Mouse (Mus musculus): ENCODE measurements around the gene Mrpl14. TPM values are rescaled to one million over a fixed set of nuclear protein-coding genes. Genes with fewer than 3 reads are reported as not detected.

Gene Mrpl14
- polyA plus RNA-seq, 1 experiment from 2014 or later: 169 TPM

- Histone ChIP-seq H3K9me3 (no peaks in the 10 kb centered on the region), H3K36me3 (peaks cover 60% of the 10 kb centered on the region), H3K4me1 (no peaks in the 10 kb centered on the region), H3K4me3 (no peak overlapping the region), H3K27ac (no peak overlapping the region), H3K4me2 (no peak overlapping the region), H3K27me3 (no peaks in the 10 kb centered on the region), H3K9ac (no peak overlapping the region)
- WGBS: 91% methylated on average over 10 of the region's 10 CpGs
- no peak for ATAC-seq (ENCODE audit: borderline replicate concordance, extremely low read depth, low FRiP score, low TSS enrichment)
Observed at GRCm38 (mm10) chr17:45667986-45668385, 18.1 kb upstream of the Mrpl14 start.

GRCm38 (mm10) chr17:45671821-45672220 lies 14.3 kb upstream of the Mrpl14 start:
- Histone ChIP-seq H3K27ac (no peak overlapping the region), H3K36me3 (peaks cover 70% of the 10 kb centered on the region), H3K27me3 (no peaks in the 10 kb centered on the region), H3K9me3 (no peaks in the 10 kb centered on the region), H3K4me2 (no peak overlapping the region), H3K4me1 (no peaks in the 10 kb centered on the region), H3K4me3 (no peak overlapping the region), H3K9ac (no peak overlapping the region)
- no peak for ATAC-seq (ENCODE audit: borderline replicate concordance, extremely low read depth, low FRiP score, low TSS enrichment)
- WGBS: 96% methylated on average over 1 of the region's 1 CpGs

DNA sequence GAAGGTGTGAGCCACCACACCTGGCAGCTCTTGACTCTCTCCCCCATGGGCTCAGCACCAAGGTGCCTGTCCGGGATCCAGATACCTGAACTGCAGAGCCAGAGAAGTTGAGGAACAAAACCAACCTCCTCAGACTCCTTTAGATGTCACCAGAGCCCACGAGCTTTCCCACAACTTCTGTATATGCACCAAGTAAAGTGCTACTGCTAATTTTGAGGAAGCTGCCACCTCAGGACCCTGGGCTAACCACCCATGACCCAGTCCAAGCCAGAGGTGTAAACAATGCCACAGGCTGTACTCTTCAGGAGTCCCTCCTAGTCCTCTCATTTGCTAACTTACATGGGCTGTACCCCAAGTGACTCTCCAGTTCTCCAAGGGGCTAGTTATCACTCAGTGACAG lies 13.5 kb upstream of the Mrpl14 start:
- Histone ChIP-seq H3K27me3 (no peaks in the 10 kb centered on the region), H3K9ac (no peak overlapping the region), H3K27ac (no peak overlapping the region), H3K4me2 (no peak overlapping the region), H3K4me1 (no peaks in the 10 kb centered on the region), H3K9me3 (no peaks in the 10 kb centered on the region), H3K36me3 (peaks cover 70% of the 10 kb centered on the region), H3K4me3 (no peak overlapping the region)
- WGBS: 86% methylated on average over 2 of the region's 2 CpGs
- ATAC-seq (ENCODE audit: borderline replicate concordance, extremely low read depth, low FRiP score, low TSS enrichment): no peak

DNA sequence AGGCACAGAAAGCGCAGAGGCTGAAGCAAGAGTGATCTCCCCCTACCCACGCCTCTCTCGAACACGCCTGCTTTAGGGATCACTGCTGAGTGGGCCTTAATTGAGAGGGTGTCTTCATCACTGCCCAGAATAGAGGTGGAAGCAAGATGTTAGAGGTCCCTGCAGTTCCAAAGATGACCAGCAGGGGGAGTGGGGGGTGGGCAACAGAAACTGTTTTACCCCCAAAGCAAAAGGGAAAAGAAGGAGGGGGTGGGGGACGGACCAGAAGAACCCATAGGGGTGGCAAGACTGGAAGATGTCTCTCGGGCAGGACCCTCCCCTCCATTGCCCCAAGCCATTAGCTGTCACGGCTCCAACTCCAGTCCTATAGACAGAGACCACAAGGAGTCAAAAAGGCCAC lies 8.0 kb upstream of the Mrpl14 start:
- Histone ChIP-seq H3K4me2 (no peak overlapping the region), H3K27ac (no peak overlapping the region), H3K9ac (no peak overlapping the region), H3K4me3 (no peak overlapping the region), H3K36me3 (peaks cover 44% of the 10 kb centered on the region), H3K27me3 (no peaks in the 10 kb centered on the region), H3K9me3 (no peaks in the 10 kb centered on the region), H3K4me1 (peaks cover 5% of the 10 kb centered on the region)
- 29% methylated on average over 7 of the region's 7 CpGs for WGBS
- ATAC-seq (ENCODE audit: borderline replicate concordance, extremely low read depth, low FRiP score, low TSS enrichment): no peak

GRCm38 (mm10) chr17:45680391-45680980 lies 5.6 kb upstream of the Mrpl14 start:
- Histone ChIP-seq H3K27me3 (no peaks in the 10 kb centered on the region), H3K27ac (peak overlapping the region; percentile 35), H3K4me1 (peaks cover 17% of the 10 kb centered on the region), H3K4me2 (peak overlapping the region; percentile 37), H3K4me3 (0 out of 2 replicates have a peak overlapping the region, but pooled peaks have one; percentile 6), H3K9me3 (no peaks in the 10 kb centered on the region), H3K36me3 (peaks cover 25% of the 10 kb centered on the region), H3K9ac (peak overlapping the region; percentile 27; the same call in 1 of the 2 replicates)
- 48% methylated on average over 8 of the region's 8 CpGs for WGBS
- peak; percentile 44; the same call in 1 of the 2 replicates for ATAC-seq (ENCODE audit: borderline replicate concordance, extremely low read depth, low FRiP score, low TSS enrichment)

DNA sequence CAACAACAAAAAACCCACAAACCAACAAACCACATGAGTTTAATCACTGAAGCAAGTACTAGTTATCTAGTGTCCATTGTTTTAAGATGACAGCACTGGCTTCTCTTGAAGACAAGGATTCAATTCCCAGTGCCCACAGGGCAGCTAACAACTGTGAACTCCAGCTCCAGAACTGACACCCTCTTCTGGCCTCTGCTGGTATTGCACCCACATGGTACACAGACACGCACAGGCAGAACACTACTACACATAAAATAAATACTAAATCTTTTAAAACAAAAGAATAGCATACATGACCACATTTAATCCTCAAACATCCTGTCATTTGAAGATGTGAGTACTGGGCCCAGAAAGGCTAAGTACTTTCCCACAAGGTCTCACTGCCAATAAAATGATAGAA lies 4.5 kb upstream of the Mrpl14 start:
- 100% methylated on average over 1 of the region's 1 CpGs for WGBS
- ATAC-seq (ENCODE audit: borderline replicate concordance, extremely low read depth, low FRiP score, low TSS enrichment): no peak
- no peak overlapping the region for H3K4me3 ChIP-seq

GRCm38 (mm10) chr17:45682843-45683242 lies 3.3 kb upstream of the Mrpl14 start:
- ATAC-seq (ENCODE audit: borderline replicate concordance, extremely low read depth, low FRiP score, low TSS enrichment): no peak
- Histone ChIP-seq H3K27me3 (no peaks in the 10 kb centered on the region), H3K36me3 (0 out of 2 replicates have a peak, but pooled peaks cover 6% of the 10 kb centered on the region), H3K4me3 (no peak overlapping the region), H3K27ac (no peak overlapping the region), H3K9me3 (no peaks in the 10 kb centered on the region), H3K9ac (no peak overlapping the region), H3K4me1 (peaks cover 28% of the 10 kb centered on the region), H3K4me2 (no peak overlapping the region)
- 89% methylated on average over 4 of the region's 4 CpGs for WGBS

More for the DNA sequence above, 4.5 kb upstream of the Mrpl14 start:
- Histone ChIP-seq H3K27ac (no peak overlapping the region), H3K9ac (no peak overlapping the region), H3K27me3 (no peaks in the 10 kb centered on the region), H3K4me1 (peaks cover 17% of the 10 kb centered on the region), H3K9me3 (no peaks in the 10 kb centered on the region), H3K4me2 (no peak overlapping the region), H3K36me3 (peaks cover 16% of the 10 kb centered on the region)

DNA sequence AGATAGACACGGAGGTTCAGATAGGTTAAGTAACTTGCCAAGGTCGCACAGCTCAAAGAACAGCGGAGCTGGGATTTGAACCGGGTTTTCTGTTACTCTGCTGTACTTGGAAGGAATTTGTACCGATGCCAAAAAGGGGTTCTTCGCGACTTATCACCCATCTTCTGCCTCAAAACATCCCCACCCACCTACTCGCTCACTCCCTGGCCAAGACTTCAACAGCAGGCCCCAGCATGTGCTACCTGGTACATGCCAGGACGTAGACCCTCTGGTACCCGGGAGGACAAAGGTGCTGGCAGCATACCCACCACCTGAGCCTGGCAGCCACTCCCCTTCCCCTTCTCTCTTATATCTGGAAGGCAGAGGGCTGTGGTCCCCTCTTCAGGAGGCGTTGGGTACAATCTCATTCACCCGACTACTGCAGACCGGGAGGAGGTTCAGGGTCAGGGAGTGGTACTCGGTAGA lies 1.4 kb upstream of the Mrpl14 start:
- H3K9ac ChIP-seq: peak overlapping the region; percentile 95
- no peak for ATAC-seq (ENCODE audit: borderline replicate concordance, extremely low read depth, low FRiP score, low TSS enrichment)
- peak overlapping the region; percentile 83 for H3K27ac ChIP-seq
- peaks cover 36% of the 10 kb centered on the region for H3K4me1 ChIP-seq
- H3K4me3 ChIP-seq: peak overlapping the region; percentile 93
- 26% methylated on average over 14 of the region's 14 CpGs for WGBS
- no peaks in the 10 kb centered on the region for H3K36me3 ChIP-seq
- no peaks in the 10 kb centered on the region for H3K9me3 ChIP-seq
- H3K27me3 ChIP-seq: no peaks in the 10 kb centered on the region
- peak overlapping the region; percentile 76 for H3K4me2 ChIP-seq

GRCm38 (mm10) chr17:45685171-45686092 lies 690 bp upstream of the Mrpl14 start:
- H3K4me3 ChIP-seq: peak overlapping the region; percentile 93
- peak; percentile 68 for ATAC-seq (ENCODE audit: borderline replicate concordance, extremely low read depth, low FRiP score, low TSS enrichment)

GRCm38 (mm10) chr17:45686716-45687115 lies 594 bp downstream of the Mrpl14 start, which contains the start of gene Tmem63b:
Gene Tmem63b (minus strand): TSS chr17:45686905.
- 5% methylated on average over 12 of the region's 12 CpGs for WGBS
- peak within 1 kb of the TSS; percentile 93 for H3K4me3 ChIP-seq
- H3K27me3 ChIP-seq: no peaks in the 10 kb centered on the region
- no peak for ATAC-seq (ENCODE audit: borderline replicate concordance, extremely low read depth, low FRiP score, low TSS enrichment)
- H3K9me3 ChIP-seq: no peaks in the 10 kb centered on the region
- peaks cover 31% of the 10 kb centered on the region for H3K4me1 ChIP-seq
- peak within 1 kb of the TSS; percentile 83 for H3K27ac ChIP-seq
- H3K9ac ChIP-seq: peak within 1 kb of the TSS; percentile 95
- no peaks in the 10 kb centered on the region for H3K36me3 ChIP-seq
- H3K4me2 ChIP-seq: peak within 1 kb of the TSS; percentile 76

More at GRCm38 (mm10) chr17:45685171-45686092, 690 bp upstream of the Mrpl14 start:
- Histone ChIP-seq H3K36me3 (no peaks in the 10 kb centered on the region), H3K27me3 (no peaks in the 10 kb centered on the region), H3K27ac (peak overlapping the region; percentile 83), H3K4me2 (peak overlapping the region; percentile 76), H3K4me1 (peaks cover 36% of the 10 kb centered on the region), H3K9ac (peak overlapping the region; percentile 95), H3K9me3 (no peaks in the 10 kb centered on the region)
- WGBS: under 1% methylated on average over 57 of the region's 58 CpGs

DNA sequence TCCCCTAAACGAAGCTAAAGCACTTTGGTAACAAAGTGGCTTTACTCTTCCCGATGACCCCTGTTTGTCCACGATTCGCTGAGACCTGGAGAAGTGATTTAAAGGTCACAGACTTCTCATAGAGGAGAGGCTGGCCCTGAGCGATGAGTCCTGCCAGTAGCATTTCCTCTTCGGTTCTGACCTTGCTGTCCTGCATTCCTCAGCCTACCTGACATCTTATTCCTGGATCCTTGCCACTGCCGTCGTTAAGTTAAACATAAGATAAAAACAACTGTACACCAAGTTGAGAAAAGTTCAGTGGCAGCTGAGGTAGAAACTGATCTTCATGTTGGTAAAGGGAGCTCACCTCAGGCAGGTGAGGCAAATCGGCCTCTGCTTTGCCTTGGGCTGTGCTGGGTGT lies 3.0 kb downstream of the Mrpl14 start:
- Histone ChIP-seq H3K9ac (no peak overlapping the region), H3K27me3 (no peaks in the 10 kb centered on the region), H3K27ac (no peak overlapping the region), H3K9me3 (no peaks in the 10 kb centered on the region), H3K36me3 (no peaks in the 10 kb centered on the region), H3K4me2 (no peak overlapping the region), H3K4me1 (peaks cover 51% of the 10 kb centered on the region), H3K4me3 (no peak overlapping the region)
- WGBS: 62% methylated on average over 9 of the region's 9 CpGs
- ATAC-seq (ENCODE audit: borderline replicate concordance, extremely low read depth, low FRiP score, low TSS enrichment): no peak

- Histone ChIP-seq H3K9me3 (no peaks in the 10 kb centered on the region), H3K9ac (no peak overlapping the region), H3K4me3 (no peak overlapping the region), H3K4me2 (no peak overlapping the region), H3K4me1 (peaks cover 49% of the 10 kb centered on the region), H3K27ac (no peak overlapping the region), H3K27me3 (no peaks in the 10 kb centered on the region), H3K36me3 (no peaks in the 10 kb centered on the region)
- WGBS: 82% methylated on average over 4 of the region's 4 CpGs
- ATAC-seq (ENCODE audit: borderline replicate concordance, extremely low read depth, low FRiP score, low TSS enrichment): no peak
Observed at GRCm38 (mm10) chr17:45690044-45690443, 3.9 kb downstream of the Mrpl14 start.
